Mouse (Mus musculus): Measurements from ENCODE around the gene Gfpt2.

- TF ChIP-seq POLR2A (IDR thresholded peaks at IDR 0.05; ENCODE audit: borderline replicate concordance, extremely low read depth, insufficient read depth, insufficient read length, poor library complexity, severe bottlenecking) = no peak
- TF ChIP-seq CTCF (IDR thresholded peaks at IDR 0.05; ENCODE audit: borderline replicate concordance, extremely low read depth, insufficient read depth, insufficient read length) = no peak
Measured at GRCm38 (mm10) chr11:49768781-49769180, 25.2 kb upstream of the Gfpt2 start.
